ENCODE assay signal across 30 mouse cellular contexts in the genomic region with DNA sequence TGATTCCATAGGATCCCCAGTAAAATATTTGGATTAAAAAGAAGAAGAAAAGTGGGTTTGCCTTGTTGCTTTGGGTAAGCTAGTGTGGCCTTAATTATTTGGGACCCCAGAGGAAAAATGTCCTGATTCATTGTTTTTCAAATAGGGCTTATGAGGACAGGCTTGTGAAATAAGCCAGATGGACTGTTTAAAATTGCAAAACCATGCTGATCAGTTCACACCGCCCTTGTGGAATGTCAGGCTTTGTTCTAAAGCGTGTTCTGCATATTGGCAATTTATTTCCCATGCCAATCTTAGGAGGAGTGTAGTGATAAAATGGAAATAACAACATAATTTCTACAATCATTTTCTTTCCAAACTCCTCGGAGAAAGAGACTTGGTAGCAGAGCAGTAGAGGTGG.
DNase-seq lines count a peak whose midpoint lies in the region; ATAC-seq and TF ChIP-seq lines count a peak whose summit lies in the region.
"Had no signal": no experiment of that assay in that cellular context is flagged by ENCODE, and none has a peak within 500 bp of the region (broad histone marks: within the 10 kb centered on the region; RNA-seq: fewer than 3 reads in every experiment).

No protein-coding gene starts in this region.

- H3K4me1 ChIP-seq in forebrain, embryonic 15.5 days: no peaks in the 10 kb centered on the region
- no peaks in the 10 kb centered on the region for H3K4me1 ChIP-seq in forebrain, embryonic 11.5 days (replicated peaks; ENCODE audit: control insufficient read depth, insufficient read depth, low read length)
- H3K4me1 ChIP-seq: heart, embryonic 12.5 days; hindbrain, embryonic 13.5 days; neural tube, embryonic 15.5 days had no signal

- no peaks in the 10 kb centered on the region for H3K27me3 ChIP-seq in forebrain, embryonic 15.5 days
- H3K27me3 ChIP-seq in forebrain, embryonic 11.5 days (ENCODE audit: control insufficient read depth, insufficient read depth, low read length): no peaks in the 10 kb centered on the region
- H3K27me3 ChIP-seq: heart, embryonic 12.5 days; hindbrain, embryonic 13.5 days; neural tube, embryonic 15.5 days; Patski had no signal

- 52% methylated on average over 3 of the region's 3 CpGs for WGBS in forebrain, embryonic 15.5 days
- 82% methylated on average over 3 of the region's 3 CpGs for WGBS in forebrain, embryonic 11.5 days

- H3K27ac ChIP-seq in forebrain, embryonic 15.5 days (replicated peaks): no peak overlapping the region
- H3K27ac ChIP-seq in forebrain, embryonic 11.5 days (ENCODE audit: low read depth, low read length): no peak overlapping the region
- H3K27ac ChIP-seq in layer of hippocampus, adult 2 months: peak overlapping the region; percentile 80
- H3K27ac ChIP-seq: heart, adult 2 months; hindbrain, embryonic 13.5 days; kidney, postnatal 0 days; liver, embryonic 14.5 days; neural tube, embryonic 15.5 days had no signal

- H3K4me2 ChIP-seq in forebrain, embryonic 15.5 days (replicated peaks): no peak overlapping the region
- no peak overlapping the region for H3K4me2 ChIP-seq in forebrain, embryonic 11.5 days (ENCODE audit: low read depth, low read length, severe bottlenecking)
- H3K4me2 ChIP-seq: heart, embryonic 12.5 days; hindbrain, embryonic 13.5 days; lung, embryonic 14.5 days; neural tube, embryonic 15.5 days had no signal

- no peaks in the 10 kb centered on the region for H3K36me3 ChIP-seq in forebrain, embryonic 15.5 days
- H3K36me3 ChIP-seq in forebrain, embryonic 11.5 days (ENCODE audit: control insufficient read depth, insufficient read depth, low read length): no peaks in the 10 kb centered on the region
- H3K36me3 ChIP-seq: G1E; heart, embryonic 12.5 days; hindbrain, embryonic 13.5 days; neural tube, embryonic 15.5 days had no signal

- no peak overlapping the region for H3K9ac ChIP-seq in forebrain, embryonic 15.5 days (replicated peaks)
- no peak overlapping the region for H3K9ac ChIP-seq in forebrain, embryonic 11.5 days (ENCODE audit: low read length)
- H3K9ac ChIP-seq: heart, embryonic 12.5 days; hindbrain, embryonic 13.5 days; liver, embryonic 14.5 days; lung, embryonic 14.5 days; neural tube, embryonic 15.5 days had no signal

- no peaks in the 10 kb centered on the region for H3K9me3 ChIP-seq in forebrain, embryonic 15.5 days
- H3K9me3 ChIP-seq in forebrain, embryonic 11.5 days (ENCODE audit: control insufficient read depth, low read length): no peaks in the 10 kb centered on the region
- H3K9me3 ChIP-seq: G1E; hindbrain, embryonic 13.5 days; neural tube, embryonic 15.5 days had no signal

- ATAC-seq in forebrain, embryonic 15.5 days (replicated peaks): peak; percentile 51; the same call in 1 of the 2 replicates
- ATAC-seq in forebrain, embryonic 11.5 days (replicated peaks; ENCODE audit: low FRiP score): no peak
- no peak for ATAC-seq in monocyte, adult 5-6 weeks (replicated peaks; ENCODE audit: insufficient number of reproducible peaks, low FRiP score, low TSS enrichment, poor library complexity, severe bottlenecking)
- ATAC-seq: intestine, embryonic 16.5 days; Patski had no signal

- no peak overlapping the region for H3K4me3 ChIP-seq in forebrain, embryonic 15.5 days
- H3K4me3 ChIP-seq in forebrain, embryonic 11.5 days (ENCODE audit: low read depth, low read length): no peak overlapping the region
- no peak overlapping the region for H3K4me3 ChIP-seq in layer of hippocampus, adult 2 months
- H3K4me3 ChIP-seq: erythroblast, embryonic 14.5 days; heart, adult 2 months; heart, embryonic 12.5 days; hindbrain, embryonic 13.5 days; neural tube, embryonic 15.5 days had no signal

- no peak for TF ChIP-seq CTCF in layer of hippocampus, adult 2 months (conservative IDR thresholded peaks at IDR 0.05)

- no peak for DNase-seq in forebrain, embryonic 11.5 days (ENCODE audit: low spot score)
- peak; percentile 41 to 49 for DNase-seq in layer of hippocampus, adult 2 months (ENCODE audit: low spot score in 2 of 2)
- DNase-seq in layer of hippocampus, postnatal 10 days (ENCODE audit: low spot score in 2 of 2): no peak
- peak; percentile 22 for DNase-seq in adipocyte (ENCODE audit: low spot score)
- peak; percentile 64 for DNase-seq in layer of hippocampus, adult 9-11 months
- DNase-seq: adrenal gland, postnatal 14 days; cerebellum, adult 18-20 months; cerebellum, postnatal 10 days; heart, adult 2 months; heart, postnatal 4 days; kidney, adult 8-10 months; kidney, postnatal 4 days; liver; lung, embryonic 14.5 days; lung, postnatal 4 days; midbrain, embryonic 14.5 days; retina, postnatal 1 day; right cerebral cortex, postnatal 14 days; thymus, postnatal 14 days had no signal

Comparison
In these comparisons a context has a peak if more than half of its experiments do, and no peak if none do; other contexts are left out.
1. DNase-seq: peak in layer of hippocampus, adult 2 months (2 of 2), adipocyte (single experiment) and layer of hippocampus, adult 9-11 months (single experiment); none in forebrain, embryonic 11.5 days (single experiment) and layer of hippocampus, postnatal 10 days (0 of 2).